In the genomic region with DNA sequence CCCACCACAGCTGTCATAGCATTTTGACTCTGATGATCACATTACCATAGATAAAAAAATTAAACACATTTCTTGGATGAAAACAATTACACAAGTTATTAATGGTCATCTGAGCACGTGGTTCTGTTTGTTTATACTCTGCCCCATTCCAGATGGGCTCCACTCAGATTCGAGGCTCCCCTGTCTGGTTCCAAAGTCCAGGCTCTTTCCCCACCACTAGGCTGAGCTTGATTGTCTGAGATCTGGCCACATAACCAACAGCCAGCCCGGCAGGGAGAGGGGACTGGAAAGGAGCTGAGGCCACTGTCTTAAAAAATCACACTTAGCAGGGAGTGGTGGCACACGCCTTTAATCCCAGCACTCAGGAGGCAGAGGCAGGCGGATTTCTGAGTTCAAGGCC, we compare ENCODE assay signal across 27 mouse cellular contexts. TPM values are rescaled to one million over a fixed set of nuclear protein-coding genes. Genes with fewer than 3 reads are reported as not detected.
DNase-seq lines count a peak whose midpoint lies in the region; ATAC-seq and TF ChIP-seq lines count a peak whose summit lies in the region.
"Had no signal": no experiment of that assay in that cellular context is flagged by ENCODE, and none has a peak within 500 bp of the region (broad histone marks: within the 10 kb centered on the region; RNA-seq: fewer than 3 reads in every experiment).

No protein-coding gene starts in this region.

- no peaks in the 10 kb centered on the region for H3K9me3 ChIP-seq in kidney, embryonic 16.5 days (ENCODE audit: low read length)
- H3K9me3 ChIP-seq in liver, embryonic 14.5 days (ENCODE audit: control insufficient read depth, low read length) = no peaks in the 10 kb centered on the region
- no peaks in the 10 kb centered on the region for H3K9me3 ChIP-seq in liver, embryonic 12.5 days (replicated peaks)
- H3K9me3 ChIP-seq: G1E; heart, embryonic 12.5 days; hindbrain, embryonic 13.5 days; limb, embryonic 10.5 days; limb, embryonic 15.5 days; midbrain, embryonic 13.5 days; neural tube, embryonic 13.5 days had no signal

- no peak for TF ChIP-seq EP300 in liver, embryonic 14.5 days (IDR thresholded peaks at IDR 0.05; ENCODE audit: low read depth)

- TF ChIP-seq CTCF in kidney, adult 2 months (conservative IDR thresholded peaks at IDR 0.05; ENCODE audit: insufficient read depth, insufficient read length, low read depth, low read length) = no peak
- no peak for TF ChIP-seq CTCF in liver, embryonic 14.5 days (IDR thresholded peaks at IDR 0.05; ENCODE audit: low read depth)

- H3K4me3 ChIP-seq in kidney, adult 2 months (ENCODE audit: insufficient read depth, low read depth, low read length) = no peak overlapping the region
- H3K4me3 ChIP-seq in kidney, embryonic 16.5 days (ENCODE audit: low read length) = no peak overlapping the region
- no peak overlapping the region for H3K4me3 ChIP-seq in liver, embryonic 14.5 days (ENCODE audit: insufficient read depth in 1 of 2, low read depth in 2 of 2, low read length in 2 of 2)
- no peak overlapping the region for H3K4me3 ChIP-seq in liver, embryonic 12.5 days
- H3K4me3 ChIP-seq: erythroblast, embryonic 14.5 days; gastrocnemius, adult 2 months; heart, embryonic 12.5 days; hindbrain, embryonic 13.5 days; limb, embryonic 10.5 days; limb, embryonic 15.5 days; midbrain, embryonic 13.5 days; neural tube, embryonic 13.5 days had no signal

- no peaks in the 10 kb centered on the region for H3K36me3 ChIP-seq in kidney, adult 2 months (ENCODE audit: control insufficient read depth, insufficient read depth, low read length)
- no peaks in the 10 kb centered on the region for H3K36me3 ChIP-seq in kidney, embryonic 16.5 days (ENCODE audit: insufficient read depth, low read length)
- H3K36me3 ChIP-seq in liver, embryonic 14.5 days (replicated peaks; ENCODE audit: control insufficient read depth, insufficient read depth, low read depth) = no peaks in the 10 kb centered on the region
- H3K36me3 ChIP-seq in liver, embryonic 12.5 days = no peaks in the 10 kb centered on the region
- H3K36me3 ChIP-seq: G1E; heart, embryonic 12.5 days; hindbrain, embryonic 13.5 days; limb, embryonic 10.5 days; limb, embryonic 15.5 days; midbrain, embryonic 13.5 days; neural tube, embryonic 13.5 days had no signal

- 52% methylated on average over 5 of the region's 5 CpGs for WGBS in kidney, adult 2 months
- WGBS in kidney, embryonic 16.5 days = 68% methylated on average over 5 of the region's 5 CpGs
- WGBS in liver, embryonic 14.5 days (ENCODE audit: insufficient replicate concordance) = 58% methylated on average over 5 of the region's 5 CpGs
- WGBS in liver, embryonic 12.5 days (ENCODE audit: insufficient replicate concordance) = 55% methylated on average over 5 of the region's 5 CpGs

- H3K4me2 ChIP-seq in kidney, embryonic 16.5 days (replicated peaks; ENCODE audit: low read depth, low read length) = no peak overlapping the region
- no peak overlapping the region for H3K4me2 ChIP-seq in liver, embryonic 14.5 days (ENCODE audit: low read depth)
- H3K4me2 ChIP-seq in liver, embryonic 12.5 days = no peak overlapping the region
- H3K4me2 ChIP-seq: heart, embryonic 12.5 days; hindbrain, embryonic 13.5 days; limb, embryonic 15.5 days; midbrain, embryonic 13.5 days; neural tube, embryonic 13.5 days had no signal

- H3K27ac ChIP-seq in kidney, adult 2 months (ENCODE audit: insufficient read depth, low read depth, low read length) = peak overlapping the region; percentile 51; the same call in 1 of the 2 replicates
- no peak overlapping the region for H3K27ac ChIP-seq in kidney, embryonic 16.5 days (ENCODE audit: low read length)
- no peak overlapping the region for H3K27ac ChIP-seq in liver, embryonic 14.5 days
- H3K27ac ChIP-seq in liver, embryonic 12.5 days = no peak overlapping the region
- H3K27ac ChIP-seq: gastrocnemius, adult 2 months; hindbrain, embryonic 13.5 days; limb, embryonic 10.5 days; limb, embryonic 15.5 days; macrophage; midbrain, embryonic 13.5 days; neural tube, embryonic 13.5 days had no signal

- peak; percentile 87 for DNase-seq in kidney, adult 2 months
- no peak for DNase-seq in liver, embryonic 14.5 days (ENCODE audit: low read depth in 3 of 3, low spot score in 3 of 3)
- DNase-seq in kidney, postnatal 36 days = peak; percentile 67 to 79
- DNase-seq in yolk sac, embryonic 10.5 days (ENCODE audit: low spot score) = peak; percentile 61
- no peak for DNase-seq in layer of hippocampus, adult 11-12 months (ENCODE audit: low spot score)
- no peak for DNase-seq in right cerebral cortex, postnatal 14 days
- DNase-seq: adrenal gland, postnatal 14 days; cerebellum, adult 11-12 months; cerebellum, postnatal 10 days; gastrocnemius, adult 2 months; gastrocnemius, postnatal 36 days; heart, adult 18-20 months; heart, postnatal 4 days; layer of hippocampus, adult 9-11 months had no signal

- ATAC-seq in kidney, embryonic 16.5 days (ENCODE audit: low FRiP score, low TSS enrichment) = no peak
- ATAC-seq in liver, embryonic 14.5 days (ENCODE audit: insufficient read depth) = peak; percentile 39; the same call in 1 of the 2 replicates
- ATAC-seq in liver, embryonic 12.5 days = no peak
- ATAC-seq: forebrain, embryonic 16.5 days; lung, postnatal 0 days; midbrain, embryonic 13.5 days had no signal

- TF ChIP-seq POLR2A in kidney, adult 2 months (IDR thresholded peaks at IDR 0.05; ENCODE audit: low read depth, low read length) = no peak

- H3K4me1 ChIP-seq in kidney, adult 2 months (ENCODE audit: control insufficient read depth, insufficient read depth, low read length) = peaks cover 11% of the 10 kb centered on the region; the same call in 1 of the 2 replicates
- H3K4me1 ChIP-seq in kidney, embryonic 16.5 days (ENCODE audit: insufficient read depth, low read length) = no peaks in the 10 kb centered on the region
- peaks cover 0 to 7% of the 10 kb centered on the region in 2 experiments; a peak in 1 of 4 replicates for H3K4me1 ChIP-seq in liver, embryonic 14.5 days (replicated peaks; ENCODE audit: control insufficient read depth in 2 of 2, insufficient read depth in 2 of 2, low read length in 1 of 2)
- no peaks in the 10 kb centered on the region for H3K4me1 ChIP-seq in liver, embryonic 12.5 days
- H3K4me1 ChIP-seq: hindbrain, embryonic 13.5 days; midbrain, embryonic 13.5 days; neural tube, embryonic 13.5 days had no signal

- H3K27me3 ChIP-seq in kidney, adult 2 months (replicated peaks; ENCODE audit: control insufficient read depth, insufficient read depth, low read length) = no peaks in the 10 kb centered on the region
- H3K27me3 ChIP-seq in kidney, embryonic 16.5 days (ENCODE audit: insufficient read depth, low read length) = no peaks in the 10 kb centered on the region
- no peaks in the 10 kb centered on the region for H3K27me3 ChIP-seq in liver, embryonic 14.5 days (ENCODE audit: control insufficient read depth, insufficient read depth, low read length)
- H3K27me3 ChIP-seq in liver, embryonic 12.5 days (replicated peaks) = no peaks in the 10 kb centered on the region
- H3K27me3 ChIP-seq: heart, embryonic 12.5 days; hindbrain, embryonic 13.5 days; limb, embryonic 15.5 days; midbrain, embryonic 13.5 days; neural tube, embryonic 13.5 days had no signal

- no peak overlapping the region for H3K9ac ChIP-seq in kidney, embryonic 16.5 days (replicated peaks; ENCODE audit: low read length)
- H3K9ac ChIP-seq in liver, embryonic 14.5 days (replicated peaks) = no peak overlapping the region
- H3K9ac ChIP-seq in liver, embryonic 12.5 days = no peak overlapping the region
- H3K9ac ChIP-seq: heart, embryonic 12.5 days; hindbrain, embryonic 13.5 days; limb, embryonic 15.5 days; midbrain, embryonic 13.5 days; neural tube, embryonic 13.5 days had no signal

RNA-seq across cellular contexts. Expression of gene Med18, which starts 21.1 kb away (rescaled TPM):
- 2.4 and 2.9 TPM in 2 replicates for polyA plus RNA-seq in kidney, adult 2 months (2012; rRNA removed)
- 21.0 and 22.2 TPM in 2 replicates for polyA plus RNA-seq in kidney, embryonic 16.5 days (2015; fragmentation: Nextera tagmentation; extraction: Ambion mirVana)
- 4.0 and 4.3 TPM in 2 replicates for polyA plus RNA-seq in liver, embryonic 14.5 days (2012; rRNA removed)
- polyA plus RNA-seq in liver, embryonic 14.5 days (2014; fragmentation: Nextera tagmentation; extraction: Ambion mirVana) = 3.4 and 3.9 TPM in 2 replicates
- 19.4 and 21.2 TPM in 2 replicates for polyA plus RNA-seq in liver, embryonic 12.5 days (2016; fragmentation: Nextera tagmentation; extraction: Ambion mirVana)

RNA-seq across cellular contexts. Expression of gene Sesn2, which starts 25.5 kb away (rescaled TPM):
- polyA plus RNA-seq in kidney, adult 2 months (2012; rRNA removed) = 26.7 and 29.4 TPM in 2 replicates
- polyA plus RNA-seq in kidney, embryonic 16.5 days (2015; fragmentation: Nextera tagmentation; extraction: Ambion mirVana) = 20.4 and 21.2 TPM in 2 replicates
- polyA plus RNA-seq in liver, embryonic 14.5 days (2012; rRNA removed) = 3.4 TPM in 2 replicates
- 3.3 and 4.1 TPM in 2 replicates for polyA plus RNA-seq in liver, embryonic 14.5 days (2014; fragmentation: Nextera tagmentation; extraction: Ambion mirVana)
- 9.3 and 10.6 TPM in 2 replicates for polyA plus RNA-seq in liver, embryonic 12.5 days (2016; fragmentation: Nextera tagmentation; extraction: Ambion mirVana)

RNA-seq across cellular contexts. Expression of gene Atpif1, which starts 48.6 kb away (rescaled TPM):
- polyA plus RNA-seq in kidney, adult 2 months (2012; rRNA removed) = 346 and 485 TPM in 2 replicates
- 1,057 and 1,144 TPM in 2 replicates for polyA plus RNA-seq in kidney, embryonic 16.5 days (2015; fragmentation: Nextera tagmentation; extraction: Ambion mirVana)
- polyA plus RNA-seq in liver, embryonic 14.5 days (2012; rRNA removed) = 544 and 902 TPM in 2 replicates
- 1,811 and 1,820 TPM in 2 replicates for polyA plus RNA-seq in liver, embryonic 14.5 days (2014; fragmentation: Nextera tagmentation; extraction: Ambion mirVana)
- polyA plus RNA-seq in liver, embryonic 12.5 days (2016; fragmentation: Nextera tagmentation; extraction: Ambion mirVana) = 2,000 and 2,061 TPM in 2 replicates

RNA-seq across cellular contexts. Expression of gene Dnajc8, which starts 50.5 kb away (rescaled TPM):
- 22.2 and 32.2 TPM in 2 replicates for polyA plus RNA-seq in kidney, adult 2 months (2012; rRNA removed)
- 159 and 164 TPM in 2 replicates for polyA plus RNA-seq in kidney, embryonic 16.5 days (2015; fragmentation: Nextera tagmentation; extraction: Ambion mirVana)
- 47.6 and 84.2 TPM in 2 replicates for polyA plus RNA-seq in liver, embryonic 14.5 days (2012; rRNA removed)
- 109 and 111 TPM in 2 replicates for polyA plus RNA-seq in liver, embryonic 14.5 days (2014; fragmentation: Nextera tagmentation; extraction: Ambion mirVana)
- 143 and 148 TPM in 2 replicates for polyA plus RNA-seq in liver, embryonic 12.5 days (2016; fragmentation: Nextera tagmentation; extraction: Ambion mirVana)

Comparison
In these comparisons a context has a peak if more than half of its experiments do, and no peak if none do; other contexts are left out.
1. DNase-seq: peak in kidney, adult 2 months (single experiment), kidney, postnatal 36 days (2 of 2) and yolk sac, embryonic 10.5 days (single experiment); none in liver, embryonic 14.5 days (0 of 3), layer of hippocampus, adult 11-12 months (single experiment) and right cerebral cortex, postnatal 14 days (single experiment).